Mouse (Mus musculus): ENCODE measurements around the gene Yipf4. TPM values are rescaled to one million over a fixed set of nuclear protein-coding genes. Genes with fewer than 3 reads are reported as not detected.

Yipf4 gene
- 100 to 1,000 TPM; 115 to 131 TPM for polyA plus RNA-seq (2017; shearing (Covaris generic))

DNA sequence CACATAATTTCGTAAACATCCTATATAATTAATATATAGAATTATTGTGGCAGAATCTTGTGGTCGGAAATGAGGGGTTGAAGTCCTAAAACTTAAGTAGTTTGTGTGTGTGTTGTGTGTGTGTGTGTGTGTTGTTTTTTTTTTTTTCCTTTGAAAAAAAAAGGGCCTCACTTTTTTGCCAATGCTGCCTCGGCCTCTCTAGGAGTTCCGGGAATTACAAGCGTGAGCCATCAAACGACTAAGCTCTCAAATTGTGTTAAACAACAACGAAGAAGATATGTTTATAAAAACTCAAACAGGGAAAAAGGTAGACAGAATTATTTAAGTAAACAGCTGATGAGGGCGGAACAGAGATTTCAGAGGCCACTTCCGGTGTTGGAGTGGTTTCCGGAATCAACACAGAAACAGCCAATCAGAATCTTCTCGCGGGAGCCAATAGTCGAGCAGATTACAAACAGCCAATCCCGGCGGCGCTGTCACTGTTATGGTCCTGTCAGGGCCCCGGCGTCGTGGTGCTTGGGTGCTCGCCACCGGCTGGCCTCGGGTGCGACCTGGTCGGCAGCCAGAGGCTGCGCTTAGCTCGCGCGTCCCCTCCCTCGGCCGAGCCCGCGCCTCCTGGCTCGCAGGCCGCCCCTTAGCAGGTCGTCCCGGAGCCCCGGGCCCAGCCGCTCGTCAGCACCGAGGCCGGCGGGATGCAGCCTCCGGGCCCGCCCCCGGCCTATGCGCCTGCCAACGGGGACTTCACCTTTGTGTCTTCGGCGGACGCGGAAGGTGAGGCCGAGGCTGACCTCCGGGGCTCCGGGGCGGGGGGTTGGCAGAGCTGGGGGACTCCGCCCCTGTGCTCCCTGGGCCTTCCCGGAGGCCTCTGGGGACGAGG, at the start of gene Yipf4:
Gene Yipf4 (plus strand): TSS at position 470 of the 877 bp plus-strand sequence.

DNA sequence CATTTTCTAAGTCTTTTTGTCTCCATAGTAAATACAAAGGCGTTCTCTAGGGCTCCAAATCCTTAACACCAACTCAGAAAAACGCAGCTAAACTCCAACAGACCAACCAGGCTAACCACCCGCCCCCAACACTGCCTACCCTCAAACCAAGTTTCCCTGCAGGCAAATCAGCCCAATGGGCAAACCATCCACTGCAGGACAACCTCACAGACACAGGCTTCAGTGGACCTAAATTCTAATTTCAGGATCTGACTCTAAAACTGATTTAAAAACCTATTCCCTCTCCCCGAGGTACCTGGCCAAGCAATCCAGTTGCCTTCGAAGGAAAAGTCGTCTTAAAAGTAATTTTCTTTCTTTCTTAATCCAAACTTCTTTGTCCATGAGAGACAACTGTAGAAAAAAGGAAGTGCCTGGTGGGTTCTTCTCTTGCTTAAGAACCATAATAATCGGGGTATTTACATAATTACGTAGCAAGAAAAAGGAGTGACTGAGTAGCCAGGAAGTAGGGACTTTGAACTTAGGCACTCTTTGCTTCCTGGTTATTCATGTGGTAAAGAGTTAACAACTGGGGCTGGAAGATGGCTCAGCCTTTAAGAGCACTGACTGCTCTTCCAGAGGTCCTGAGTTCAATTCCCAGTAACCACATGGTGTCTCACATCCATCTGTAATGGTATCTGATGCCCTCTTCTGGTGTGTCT, 30.4 kb upstream of the Yipf4 start, which contains the start of gene Nlrc4:
Gene Nlrc4 (minus strand): TSS at position 432 of the 698 bp plus-strand sequence.

DNA sequence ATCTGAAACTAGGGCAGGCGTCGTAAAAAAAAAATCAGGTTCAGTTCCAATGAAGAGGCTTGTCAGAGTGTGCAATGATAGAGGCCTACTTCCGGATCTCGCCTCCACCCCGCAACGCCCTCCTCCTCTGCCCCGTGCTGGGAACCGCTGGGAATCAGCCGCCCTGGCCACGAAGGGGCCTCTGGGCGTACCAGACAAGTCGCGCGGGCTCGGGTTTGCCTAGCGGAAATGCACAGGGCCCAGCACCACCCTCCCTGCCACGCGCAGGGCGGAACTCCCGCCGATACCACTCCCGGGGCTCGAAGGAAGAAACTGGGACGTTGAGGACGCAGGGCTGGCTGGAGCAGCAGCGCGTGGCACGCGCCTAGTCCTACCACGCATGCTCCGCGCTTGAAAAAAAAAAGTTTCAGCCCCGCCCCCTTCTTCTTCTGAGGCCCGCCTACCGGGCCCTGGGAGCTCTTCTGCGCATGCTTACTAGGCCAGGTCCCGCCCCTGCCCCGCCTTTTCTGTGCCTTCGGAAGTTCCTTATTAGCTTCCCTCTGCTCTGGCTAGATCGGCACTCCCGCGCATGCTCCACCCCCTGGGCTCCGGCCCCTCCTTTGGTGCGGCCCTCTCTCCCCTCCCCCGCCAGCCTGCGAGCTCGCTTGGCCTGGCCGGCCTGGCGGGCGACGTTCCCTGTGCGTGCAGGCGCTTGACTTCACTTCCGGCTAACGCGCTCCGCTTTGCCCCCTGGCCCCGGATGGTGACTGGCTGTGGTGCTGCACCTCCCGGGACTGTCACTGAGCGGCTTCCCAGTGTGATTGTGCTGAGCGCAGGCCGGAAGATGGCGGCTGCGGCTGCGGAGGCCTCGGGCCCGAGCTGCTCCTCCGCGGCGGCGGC, 38.7 kb downstream of the Yipf4 start, which contains the start of gene Birc6:
Gene Birc6 (plus strand): TSS at position 567 of the 879 bp plus-strand sequence.

Other genes starting within 250 kb of the Yipf4 start
- 10 to 100 TPM; 56.3 to 90.8 TPM for gene Memo1, start 194.0 kb upstream of the Yipf4 start, polyA plus RNA-seq (2017; shearing (Covaris generic))
- gene Dpy30, start 165.5 kb upstream of the Yipf4 start, polyA plus RNA-seq (2017; shearing (Covaris generic)): 100 to 1,000 TPM; 107 to 134 TPM
- 10 to 100 TPM; 27.0 to 27.2 TPM for gene Spast, start 150.5 kb upstream of the Yipf4 start, polyA plus RNA-seq (2017; shearing (Covaris generic))
- gene Slc30a6, start 93.9 kb upstream of the Yipf4 start, polyA plus RNA-seq (2017; shearing (Covaris generic)): 10 to 100 TPM; 31.3 to 32.7 TPM
- gene Nlrc4, start 30.4 kb upstream of the Yipf4 start, polyA plus RNA-seq (2017; shearing (Covaris generic)): under 1 TPM; 0.08 to 0.14 TPM
- gene Birc6, start 38.8 kb downstream of the Yipf4 start, polyA plus RNA-seq (2017; shearing (Covaris generic)): 10 to 100 TPM; 67.7 to 69.9 TPM
- 10 to 100 TPM; 26.4 to 49.4 TPM for gene Ttc27, start 228.2 kb downstream of the Yipf4 start, polyA plus RNA-seq (2017; shearing (Covaris generic))

All from activated CD4-positive, CD25-positive, alpha-beta regulatory T cell (primary cell).